Mouse (Mus musculus) intestine, embryonic 16.5 days (tissue): ENCODE data around the gene Tbpl1. TPM values are rescaled to one million over a fixed set of nuclear protein-coding genes. Genes with fewer than 3 reads are reported as not detected.

ENCODE experiments used
- ATAC-seq: fragments of 200-750 bp; cut with Nextera tagmentation; 2 replicates; pipeline ENCODE4 v1.8.0; 2017; ENCODE audit warnings: moderate TSS enrichment, moderate library complexity
- H3K27ac ChIP-seq: fragments of 300-500 bp; sonication (generic); 2 replicates; pipeline ENCODE4 v1.5.1; 2014; ENCODE audit warnings: mild to moderate bottlenecking, low read length
- H3K27me3 ChIP-seq: fragments of 300-500 bp; sonication (generic); replicated peaks from 2 replicates; pipeline ENCODE4 v1.6.1; 2014; ENCODE audit warnings: low read length, control low read depth, mixed read lengths; ENCODE audit not compliant: control insufficient read depth, insufficient read depth
- H3K36me3 ChIP-seq: fragments of 300-500 bp; sonication (generic); 2 replicates; pipeline ENCODE4 v1.6.1; 2014; ENCODE audit warnings: low read length, control low read depth; ENCODE audit not compliant: control insufficient read depth, insufficient read depth
- H3K4me1 ChIP-seq: fragments of 300-500 bp; sonication (generic); 2 replicates; pipeline ENCODE4 v1.6.1; 2014; ENCODE audit warnings: low read length, control low read depth, mixed read lengths; ENCODE audit not compliant: control insufficient read depth, insufficient read depth
- H3K4me2 ChIP-seq: fragments of 300-500 bp; sonication (generic); 2 replicates; pipeline ENCODE4 v1.6.1; 2014; ENCODE audit warnings: low read depth, low read length, control low read depth
- H3K4me3 ChIP-seq: fragments of 300-500 bp; sonication (generic); 2 replicates; pipeline ENCODE4 v1.5.1; 2014; ENCODE audit warnings: mild to moderate bottlenecking, low read length
- H3K9ac ChIP-seq: fragments of 300-500 bp; sonication (generic); 2 replicates; pipeline ENCODE4 v1.6.1; 2014; ENCODE audit warnings: low read depth, low read length
- H3K9me3 ChIP-seq: fragments of 300-500 bp; sonication (generic); 2 replicates; pipeline ENCODE4 v1.6.1; 2016; ENCODE audit warnings: low read length, control low read depth; ENCODE audit not compliant: control insufficient read depth
- WGBS: fragments of 180-500 bp; shearing (Covaris S2); extraction: QIAGEN DNeasy Blood & Tissue Kit; methylation state at CpG from one replicate; pipeline ENCODE4 v1.1.7; 2014; 5-methylcytosine and 5-hydroxymethylcytosine counted together
- polyA plus RNA-seq: library from polyadenylated mRNA; unstranded; fragments of >200 nt; fragmentation: Nextera tagmentation; extraction: Ambion mirVana; gene quantifications from 2 replicates; pipeline ENCODE4 v1.2.1, GENCODE M21; 2015

Gene Tbpl1
- polyA plus RNA-seq = 38.4 and 39.7 TPM in 2 replicates

GRCm38 (mm10) chr10:22731272-22732093 lies at the start of gene Tbpl1:
Tbpl1 (minus strand) TSS chr10:22731938.
- peak within 1 kb of the TSS; percentile 71 for H3K27ac ChIP-seq
- ATAC-seq = peak; percentile 99
- H3K4me2 ChIP-seq = peak within 1 kb of the TSS; percentile 91
- no peaks in the 10 kb centered on the region for H3K36me3 ChIP-seq
- peaks cover 11% of the 10 kb centered on the region for H3K4me1 ChIP-seq
- H3K9ac ChIP-seq = peak within 1 kb of the TSS; percentile 94
- no peaks in the 10 kb centered on the region for H3K9me3 ChIP-seq
- no peaks in the 10 kb centered on the region for H3K27me3 ChIP-seq
- WGBS = under 1% methylated on average over 77 of the region's 77 CpGs
- H3K4me3 ChIP-seq = peak within 1 kb of the TSS; percentile 99

- 40% methylated on average over 4 of the region's 4 CpGs for WGBS
- H3K9ac ChIP-seq = no peak overlapping the region
- ATAC-seq = no peak
- H3K4me1 ChIP-seq = 0 out of 2 replicates have a peak, but pooled peaks cover 2% of the 10 kb centered on the region
- no peaks in the 10 kb centered on the region for H3K36me3 ChIP-seq
- no peaks in the 10 kb centered on the region for H3K9me3 ChIP-seq
- no peak overlapping the region for H3K4me3 ChIP-seq
- no peak overlapping the region for H3K4me2 ChIP-seq
- H3K27me3 ChIP-seq = no peaks in the 10 kb centered on the region
- no peak overlapping the region for H3K27ac ChIP-seq
Measured at GRCm38 (mm10) chr10:22781466-22781865, 49.7 kb upstream of the Tbpl1 start.

GRCm38 (mm10) chr10:22777939-22778338 lies 46.2 kb upstream of the Tbpl1 start:
- Histone ChIP-seq H3K9ac (no peak overlapping the region), H3K4me3 (no peak overlapping the region), H3K4me2 (no peak overlapping the region), H3K9me3 (no peaks in the 10 kb centered on the region), H3K27me3 (no peaks in the 10 kb centered on the region), H3K4me1 (0 out of 2 replicates have a peak, but pooled peaks cover 2% of the 10 kb centered on the region), H3K27ac (no peak overlapping the region), H3K36me3 (no peaks in the 10 kb centered on the region)
- 16% methylated on average over 5 of the region's 5 CpGs for WGBS
- ATAC-seq = peak; percentile 58; the same call in 1 of the 2 replicates

GRCm38 (mm10) chr10:22776007-22776698 lies 44.4 kb upstream of the Tbpl1 start:
- no peaks in the 10 kb centered on the region for H3K9me3 ChIP-seq
- no peak overlapping the region for H3K4me3 ChIP-seq
- H3K9ac ChIP-seq = no peak overlapping the region
- H3K4me1 ChIP-seq = 0 out of 2 replicates have a peak, but pooled peaks cover 2% of the 10 kb centered on the region
- 18% methylated on average over 7 of the region's 7 CpGs for WGBS
- no peaks in the 10 kb centered on the region for H3K36me3 ChIP-seq
- H3K27ac ChIP-seq = no peak overlapping the region
- no peaks in the 10 kb centered on the region for H3K27me3 ChIP-seq
- no peak overlapping the region for H3K4me2 ChIP-seq
- no peak for ATAC-seq

GRCm38 (mm10) chr10:22775456-22775855 lies 43.7 kb upstream of the Tbpl1 start:
- H3K27me3 ChIP-seq = no peaks in the 10 kb centered on the region
- H3K9ac ChIP-seq = no peak overlapping the region
- no peaks in the 10 kb centered on the region for H3K36me3 ChIP-seq
- no peak overlapping the region for H3K4me2 ChIP-seq
- H3K27ac ChIP-seq = no peak overlapping the region
- no peaks in the 10 kb centered on the region for H3K9me3 ChIP-seq
- WGBS = 65% methylated on average over 2 of the region's 2 CpGs
- H3K4me1 ChIP-seq = 0 out of 2 replicates have a peak, but pooled peaks cover 2% of the 10 kb centered on the region
- no peak overlapping the region for H3K4me3 ChIP-seq
- ATAC-seq = no peak

- Histone ChIP-seq H3K9ac (no peak overlapping the region), H3K4me2 (no peak overlapping the region), H3K27ac (no peak overlapping the region), H3K9me3 (no peaks in the 10 kb centered on the region), H3K36me3 (no peaks in the 10 kb centered on the region), H3K4me3 (no peak overlapping the region), H3K27me3 (no peaks in the 10 kb centered on the region), H3K4me1 (0 out of 2 replicates have a peak, but pooled peaks cover 2% of the 10 kb centered on the region)
- WGBS = 65% methylated on average over 3 of the region's 3 CpGs
- no peak for ATAC-seq
Measured at GRCm38 (mm10) chr10:22774626-22775025, 42.9 kb upstream of the Tbpl1 start.

GRCm38 (mm10) chr10:22754240-22754639 lies 22.5 kb upstream of the Tbpl1 start:
- no peaks in the 10 kb centered on the region for H3K4me1 ChIP-seq
- H3K9me3 ChIP-seq = no peaks in the 10 kb centered on the region
- no peaks in the 10 kb centered on the region for H3K36me3 ChIP-seq
- no peak overlapping the region for H3K9ac ChIP-seq
- no peak overlapping the region for H3K27ac ChIP-seq
- no peak for ATAC-seq
- no peak overlapping the region for H3K4me2 ChIP-seq
- H3K27me3 ChIP-seq = no peaks in the 10 kb centered on the region
- no peak overlapping the region for H3K4me3 ChIP-seq
- 83% methylated on average over 1 of the region's 1 CpGs for WGBS

GRCm38 (mm10) chr10:22751175-22751682 lies 19.5 kb upstream of the Tbpl1 start:
- Histone ChIP-seq H3K9me3 (no peaks in the 10 kb centered on the region), H3K9ac (no peak overlapping the region), H3K27me3 (no peaks in the 10 kb centered on the region), H3K4me2 (no peak overlapping the region), H3K4me1 (no peaks in the 10 kb centered on the region), H3K36me3 (no peaks in the 10 kb centered on the region), H3K27ac (no peak overlapping the region), H3K4me3 (no peak overlapping the region)
- no peak for ATAC-seq
- WGBS = 60% methylated on average over 5 of the region's 5 CpGs
